Mouse (Mus musculus) kidney, embryonic 15.5 days (tissue): ENCODE data around the gene Olfr1162. TPM values are rescaled to one million over a fixed set of nuclear protein-coding genes. Genes with fewer than 3 reads are reported as not detected.
"Not testable (repeated sequence)": the region's sequence is repeated elsewhere in the genome, so short reads cannot be mapped to it uniquely, and the experiment has no call there.

Source experiments
- ATAC-seq: fragments of 200-750 bp; cut with Nextera tagmentation; replicated peaks from 2 replicates; pipeline ENCODE4 v1.8.0; 2017; ENCODE audit warnings: moderate TSS enrichment; ENCODE audit not compliant: low FRiP score
- H3K27ac ChIP-seq: fragments of 300-500 bp; sonication (generic); 2 replicates; pipeline ENCODE4 v1.5.1; 2015; ENCODE audit warnings: mild to moderate bottlenecking, inconsistent platforms
- H3K27me3 ChIP-seq: fragments of 300-500 bp; sonication (generic); 2 replicates; pipeline ENCODE4 v1.6.1; 2015; ENCODE audit warnings: inconsistent platforms
- H3K36me3 ChIP-seq: fragments of 300-500 bp; sonication (generic); 2 replicates; pipeline ENCODE4 v1.6.1; 2015; ENCODE audit warnings: inconsistent platforms
- H3K4me1 ChIP-seq: fragments of 300-500 bp; sonication (generic); 2 replicates; pipeline ENCODE4 v1.6.1; 2015; ENCODE audit warnings: inconsistent platforms
- H3K4me2 ChIP-seq: fragments of 300-500 bp; sonication (generic); 2 replicates; pipeline ENCODE4 v1.6.1; 2015; ENCODE audit warnings: moderate library complexity, mild to moderate bottlenecking, inconsistent platforms
- H3K4me3 ChIP-seq: fragments of 300-500 bp; sonication (generic); replicated peaks from 2 replicates; pipeline ENCODE4 v1.5.1; 2015; ENCODE audit warnings: mild to moderate bottlenecking, inconsistent platforms
- H3K9ac ChIP-seq: fragments of 300-500 bp; sonication (generic); 2 replicates; pipeline ENCODE4 v1.6.1; 2015; ENCODE audit warnings: mild to moderate bottlenecking, inconsistent platforms
- H3K9me3 ChIP-seq: fragments of 300-500 bp; sonication (generic); replicated peaks from 2 replicates; pipeline ENCODE4 v1.6.1; 2016; ENCODE audit warnings: inconsistent platforms
- WGBS: fragments of 180-500 bp; shearing (Covaris S2); methylation state at CpG from one replicate; pipeline ENCODE4 v1.1.7; 2015; ENCODE audit warnings: mixed read lengths; 5-methylcytosine and 5-hydroxymethylcytosine counted together
- polyA plus RNA-seq: library from polyadenylated mRNA; unstranded; fragments of >200 nt; fragmentation: Nextera tagmentation; extraction: Ambion mirVana; gene quantifications from 2 replicates; pipeline ENCODE4 v1.2.1, GENCODE M21; 2015

Gene Olfr1162
- polyA plus RNA-seq, result not detected in 2 replicates

DNA sequence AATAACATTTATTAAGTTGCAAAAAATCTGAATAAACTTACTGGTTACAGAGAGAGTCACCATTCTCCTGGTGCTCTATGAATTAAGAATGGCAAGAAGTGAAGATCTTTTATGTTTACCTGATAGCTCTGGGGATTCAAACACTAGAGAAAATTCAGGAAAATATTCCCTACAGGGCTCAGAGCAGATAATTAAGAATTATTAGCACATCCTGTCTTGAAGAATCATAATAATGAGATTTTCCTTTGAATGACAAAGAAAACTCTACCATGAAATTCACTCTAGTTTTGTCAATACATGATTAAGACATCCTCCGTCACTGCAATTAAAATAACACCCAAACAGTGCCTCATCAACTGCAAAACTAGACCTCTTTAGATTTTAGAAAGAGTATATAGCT, at the start of gene Olfr1162:
Gene Olfr1162 (minus strand): TSS at position 101 of the 400 bp plus-strand sequence.
- Histone ChIP-seq H3K27me3 (no peaks in the 10 kb centered on the region), H3K4me1 (no peaks in the 10 kb centered on the region), H3K9me3 (no peaks in the 10 kb centered on the region), H3K4me3 (no peak within 1 kb of the TSS), H3K9ac (no peak within 1 kb of the TSS), H3K27ac (no peak within 1 kb of the TSS), H3K36me3 (no peaks in the 10 kb centered on the region), H3K4me2 (no peak within 1 kb of the TSS)
- WGBS, result 78% methylated on average over 1 of the region's 1 CpGs
- ATAC-seq, result no peak

DNA sequence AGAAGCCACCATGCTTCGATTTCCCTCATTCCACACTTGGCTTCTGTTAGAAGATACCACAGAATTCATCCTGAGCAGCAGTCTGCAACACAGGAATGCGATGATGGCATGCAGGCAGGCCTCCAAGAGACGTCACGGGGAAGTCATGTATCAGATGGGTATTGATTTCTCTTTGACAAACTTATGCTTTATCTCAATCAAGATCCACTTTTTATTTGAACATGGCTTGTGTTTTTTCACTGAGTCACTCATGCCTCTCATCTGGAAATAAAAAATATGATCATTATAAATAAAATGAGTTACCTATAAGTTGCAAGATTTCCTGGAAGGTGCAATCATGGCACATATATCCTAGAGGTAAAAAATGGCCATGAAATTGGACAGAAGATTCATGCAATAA, 42.9 kb upstream of the Olfr1162 start, which contains the start of gene Olfr1164:
Gene Olfr1164 (minus strand): TSS at position 101 of the 400 bp plus-strand sequence.
- Histone ChIP-seq H3K9ac (no peak within 1 kb of the TSS), H3K27me3 (no peaks in the 10 kb centered on the region), H3K9me3 (no peaks in the 10 kb centered on the region), H3K4me2 (no peak within 1 kb of the TSS), H3K4me3 (no peak within 1 kb of the TSS), H3K27ac (no peak within 1 kb of the TSS), H3K4me1 (no peaks in the 10 kb centered on the region), H3K36me3 (no peaks in the 10 kb centered on the region)
- WGBS, result 80% methylated on average over 4 of the region's 4 CpGs
- no peak for ATAC-seq

DNA sequence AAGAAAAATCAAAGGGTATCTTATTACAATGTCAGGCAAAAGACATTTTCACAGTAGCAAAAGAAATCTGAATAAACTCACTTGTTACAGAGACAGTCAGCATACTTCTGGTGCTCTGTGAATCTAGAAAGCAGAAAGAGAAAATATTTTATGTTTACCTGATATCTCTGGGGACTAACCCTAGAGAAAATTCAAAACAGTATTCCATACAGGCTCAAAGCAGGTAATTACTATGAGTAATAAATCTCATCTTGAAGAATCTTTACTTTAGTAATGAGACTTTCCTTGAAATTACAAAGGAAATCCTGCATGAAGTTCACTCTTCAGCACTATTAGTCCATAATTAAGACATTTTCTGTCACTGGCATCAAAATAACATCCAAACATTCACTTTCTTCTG, 20.8 kb upstream of the Olfr1162 start, which contains the start of gene Olfr1163:
Gene Olfr1163 (minus strand): TSS at position 101 of the 400 bp plus-strand sequence.
- H3K9ac ChIP-seq, result no peak within 1 kb of the TSS
- H3K9me3 ChIP-seq, result no peaks in the 10 kb centered on the region
- no peak within 1 kb of the TSS for H3K4me2 ChIP-seq
- no peak for ATAC-seq
- no peak within 1 kb of the TSS for H3K4me3 ChIP-seq
- no peaks in the 10 kb centered on the region for H3K27me3 ChIP-seq
- H3K4me1 ChIP-seq, result no peaks in the 10 kb centered on the region
- no peak within 1 kb of the TSS for H3K27ac ChIP-seq
- H3K36me3 ChIP-seq, result no peaks in the 10 kb centered on the region

DNA sequence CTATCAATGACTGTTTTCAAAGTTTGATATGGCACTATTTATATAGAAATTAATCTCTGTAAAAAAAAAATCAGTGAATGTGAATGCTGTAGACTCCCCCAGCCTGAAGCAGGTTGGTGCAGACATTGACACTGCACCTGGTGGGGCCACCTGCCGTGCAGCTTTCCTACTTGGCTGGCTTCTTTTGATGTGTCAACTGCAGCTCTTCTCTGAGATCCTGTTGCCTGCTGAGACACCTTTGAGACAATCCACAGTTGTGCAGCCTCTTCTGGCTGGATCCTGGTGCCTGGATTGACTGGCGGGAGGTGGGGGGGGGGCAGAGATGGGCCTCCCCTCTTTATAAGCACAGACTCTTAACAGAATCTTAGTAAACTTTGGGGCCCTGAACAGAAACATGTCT, 12.7 kb upstream of the Olfr1162 start:
- H3K9me3 ChIP-seq, result peaks cover 4% of the 10 kb centered on the region
- no peak for ATAC-seq
- WGBS, result 89% methylated on average over 2 of the region's 2 CpGs

DNA sequence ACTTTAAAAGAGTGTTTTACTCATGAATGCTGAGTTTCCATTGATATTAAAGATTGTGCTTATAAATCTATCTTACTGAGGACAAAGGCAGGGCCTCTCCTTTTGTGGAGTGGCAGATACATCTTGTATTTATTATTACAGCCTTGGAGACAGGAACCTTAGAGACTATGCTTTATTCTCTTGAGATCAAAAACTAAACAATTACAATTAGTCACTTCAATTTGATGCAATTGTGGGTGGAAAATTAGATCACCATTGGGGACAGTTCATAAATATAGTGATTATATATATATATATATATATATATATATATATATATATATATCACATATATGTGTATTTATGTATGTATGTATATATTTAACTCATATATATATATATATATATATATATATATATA, 13.3 kb downstream of the Olfr1162 start, which contains the start of gene Olfr73:
Gene Olfr73 (minus strand): TSS at position 101 of the 400 bp plus-strand sequence.
- H3K4me3 ChIP-seq, result no peak within 1 kb of the TSS
- H3K4me1 ChIP-seq, result no peaks in the 10 kb centered on the region
- no peaks in the 10 kb centered on the region for H3K36me3 ChIP-seq
- no peak within 1 kb of the TSS for H3K4me2 ChIP-seq
- no peaks in the 10 kb centered on the region for H3K9me3 ChIP-seq
- no peak within 1 kb of the TSS for H3K27ac ChIP-seq
- no peak for ATAC-seq
- no peaks in the 10 kb centered on the region for H3K27me3 ChIP-seq
- no peak within 1 kb of the TSS for H3K9ac ChIP-seq

More for the DNA sequence above, 12.7 kb upstream of the Olfr1162 start:
- no peak overlapping the region for H3K9ac ChIP-seq
- no peaks in the 10 kb centered on the region for H3K36me3 ChIP-seq
- no peak overlapping the region for H3K4me3 ChIP-seq
- H3K27me3 ChIP-seq, result no peaks in the 10 kb centered on the region
- H3K4me2 ChIP-seq, result no peak overlapping the region
- H3K27ac ChIP-seq, result no peak overlapping the region
- no peaks in the 10 kb centered on the region for H3K4me1 ChIP-seq

DNA sequence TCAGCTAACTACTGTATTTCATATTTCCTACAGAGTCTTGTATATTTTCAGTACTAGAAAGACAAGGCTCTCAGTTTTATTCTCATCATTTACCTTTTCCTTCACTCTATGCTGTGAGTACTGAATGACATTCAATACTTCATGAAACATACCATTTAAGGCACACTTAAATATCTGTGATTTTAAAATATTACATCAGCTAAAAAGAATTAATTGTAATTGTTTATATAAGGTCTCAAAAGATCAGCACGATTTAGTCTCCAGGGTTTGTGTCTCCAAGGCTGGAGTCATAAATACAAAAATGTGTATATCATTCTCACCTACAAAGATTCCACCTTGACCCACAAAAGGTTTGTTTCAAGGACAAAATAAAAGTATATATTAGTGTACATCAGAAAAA, 28.5 kb downstream of the Olfr1162 start, which contains the start of gene Olfr1161:
Gene Olfr1161 (plus strand): TSS at position 301 of the 400 bp plus-strand sequence.
- not testable (repeated sequence) for H3K9me3 ChIP-seq, H3K4me2 ChIP-seq, H3K27me3 ChIP-seq, H3K27ac ChIP-seq, H3K4me1 ChIP-seq, H3K4me3 ChIP-seq, H3K36me3 ChIP-seq, H3K9ac ChIP-seq, ATAC-seq
- 92% methylated on average over 1 of the region's 1 CpGs for WGBS

DNA sequence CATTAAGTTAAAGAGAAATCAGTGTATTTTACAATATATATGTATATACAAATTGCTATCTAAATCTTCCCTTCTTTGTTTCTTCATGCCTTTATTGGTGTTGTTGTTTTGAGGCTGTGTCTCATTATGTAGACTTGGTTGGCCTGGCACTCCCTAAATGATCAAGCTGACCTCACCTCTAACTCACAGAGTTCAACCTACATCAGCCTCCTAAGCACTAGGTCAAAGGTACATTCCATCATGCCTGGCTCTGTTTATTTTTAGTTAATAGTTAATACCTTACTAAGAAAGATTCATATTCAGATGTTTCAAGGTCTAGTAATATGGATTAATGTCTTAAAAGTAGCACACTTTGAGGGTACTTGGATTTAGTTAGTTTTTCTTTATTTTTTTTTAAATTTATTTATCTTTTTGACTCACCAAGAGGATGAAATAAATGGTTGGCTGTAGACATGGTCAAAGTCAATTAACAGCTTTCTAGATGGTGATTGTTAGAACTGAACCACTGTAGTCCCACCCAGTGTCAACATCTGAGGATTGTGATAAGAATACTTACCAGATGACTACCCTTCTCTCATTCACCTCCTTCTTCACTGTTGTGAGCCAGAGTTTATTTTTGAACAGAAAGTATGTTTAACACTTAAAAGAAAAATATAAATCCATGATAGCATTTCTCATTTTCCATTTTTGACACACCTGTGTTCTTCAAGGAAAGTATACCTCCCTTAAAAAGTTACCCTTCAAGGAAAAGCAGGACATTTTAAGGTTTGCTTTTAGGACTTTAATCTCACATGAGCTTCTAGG, 43.2 kb downstream of the Olfr1162 start, which contains the start of gene Olfr1160:
Gene Olfr1160 (minus strand): TSS at position 754 of the 804 bp plus-strand sequence.
- Histone ChIP-seq H3K27ac (no peak within 1 kb of the TSS), H3K4me1 (no peaks in the 10 kb centered on the region), H3K4me2 (no peak within 1 kb of the TSS), H3K9ac (no peak within 1 kb of the TSS), H3K27me3 (no peaks in the 10 kb centered on the region), H3K36me3 (no peaks in the 10 kb centered on the region), H3K4me3 (no peak within 1 kb of the TSS), H3K9me3 (no peaks in the 10 kb centered on the region)
- no peak for ATAC-seq

Other genes with a start within 250 kb of the Olfr1162 start
- gene Olfr1145, start 241.3 kb downstream of the Olfr1162 start, polyA plus RNA-seq, result not detected in 2 replicates
- gene Olfr1148, start 220.6 kb downstream of the Olfr1162 start, polyA plus RNA-seq, result not detected in 2 replicates
- gene Olfr1150-ps1, start 207.1 kb downstream of the Olfr1162 start, polyA plus RNA-seq, result not detected in 2 replicates
- not detected in 2 replicates for gene Olfr1151, start 195.3 kb downstream of the Olfr1162 start, polyA plus RNA-seq
- not detected in 2 replicates for gene Olfr1152, start 184.6 kb downstream of the Olfr1162 start, polyA plus RNA-seq
- not detected in 2 replicates for gene Olfr1153, start 156.2 kb downstream of the Olfr1162 start, polyA plus RNA-seq
- gene Olfr1154, start 146.0 kb downstream of the Olfr1162 start, polyA plus RNA-seq, result not detected in 2 replicates
- gene Olfr1155, start 106.0 kb downstream of the Olfr1162 start, polyA plus RNA-seq, result not detected in 2 replicates
- gene Olfr1156, start 98.0 kb downstream of the Olfr1162 start, polyA plus RNA-seq, result not detected in 2 replicates
- not detected in 2 replicates for gene Olfr1157, start 82.8 kb downstream of the Olfr1162 start, polyA plus RNA-seq
- not detected in 2 replicates for gene Olfr74, start 76.5 kb downstream of the Olfr1162 start, polyA plus RNA-seq
- gene Olfr1158, start 61.0 kb downstream of the Olfr1162 start, polyA plus RNA-seq, result not detected in 2 replicates
- gene Olfr1160, start 42.9 kb downstream of the Olfr1162 start, polyA plus RNA-seq, result not detected in 2 replicates
- not detected in 2 replicates for gene Olfr1161, start 28.4 kb downstream of the Olfr1162 start, polyA plus RNA-seq
- 0.05 TPM in 2 replicates for gene Olfr73, start 13.4 kb downstream of the Olfr1162 start, polyA plus RNA-seq
- not detected in 2 replicates for gene Olfr1163, start 20.7 kb upstream of the Olfr1162 start, polyA plus RNA-seq
- not detected in 2 replicates for gene Olfr1164, start 42.8 kb upstream of the Olfr1162 start, polyA plus RNA-seq
- gene Olfr1166, start 77.1 kb upstream of the Olfr1162 start, polyA plus RNA-seq, result not detected in 2 replicates
- not detected in 2 replicates for gene Olfr1167, start 104.1 kb upstream of the Olfr1162 start, polyA plus RNA-seq
- not detected in 2 replicates for gene Olfr1168, start 130.8 kb upstream of the Olfr1162 start, polyA plus RNA-seq
- gene Olfr1170, start 177.2 kb upstream of the Olfr1162 start, polyA plus RNA-seq, result not detected in 2 replicates
- not detected in 2 replicates for gene Olfr1173, start 228.7 kb upstream of the Olfr1162 start, polyA plus RNA-seq